Mouse (Mus musculus): ENCODE measurements at regions not wholly inside any gene's neighbourhood (a gene's known extent, or its start where the extent isn't known, plus 50 kb on each side); places are given as distances from the start of the nearest gene placed in this dataset.

DNA sequence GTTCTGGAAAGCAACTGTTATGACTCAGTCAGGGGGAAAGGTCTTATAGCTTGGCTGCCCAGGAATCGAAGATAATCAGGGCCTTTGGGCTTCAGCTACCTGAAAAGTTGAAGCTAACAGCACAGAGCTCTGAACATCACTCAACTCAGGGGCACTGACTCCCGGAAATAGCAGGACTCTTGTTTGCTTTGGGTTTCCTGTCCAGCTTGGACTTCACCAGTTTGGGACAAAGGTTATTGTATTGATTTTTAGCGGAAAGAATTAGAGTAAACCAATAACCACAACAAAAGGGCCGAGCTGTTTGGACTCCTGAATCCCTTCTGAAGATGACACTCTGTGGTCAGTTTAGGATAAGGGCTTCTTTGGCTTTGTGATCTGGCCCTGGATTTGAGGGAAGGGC lies 53.4 kb upstream of the Sall1 start:
- TF ChIP-seq CTCF (IDR thresholded peaks at IDR 0.05; ENCODE audit: borderline replicate concordance, insufficient read depth, low read length), result no peak
- no peak for TF ChIP-seq POLR2A (IDR thresholded peaks at IDR 0.05; ENCODE audit: low read depth, low read length)
